Mouse (Mus musculus) stomach, postnatal 0 days (tissue): ENCODE results near the gene Cd300lf. TPM values are rescaled to one million over a fixed set of nuclear protein-coding genes. Genes with fewer than 3 reads are reported as not detected.

Experiments
- ATAC-seq: fragments of 200-750 bp; cut with Nextera tagmentation; 2 replicates; pipeline ENCODE4 v1.8.0; 2017; ENCODE audit not compliant: low FRiP score, low TSS enrichment
- DNase-seq: peaks from one replicate; pipeline ENCODE4 v3.0.0-alpha.2; 2016; ENCODE audit warnings: low spot score
- H3K27ac ChIP-seq: fragments of 300-500 bp; sonication (generic); replicated peaks from 2 replicates; pipeline ENCODE4 v1.5.1; 2014; ENCODE audit warnings: mild to moderate bottlenecking, control low read depth
- H3K27me3 ChIP-seq: fragments of 300-500 bp; sonication (generic); 2 replicates; pipeline ENCODE4 v1.6.1; 2014; ENCODE audit warnings: low read length; ENCODE audit not compliant: control insufficient read depth, insufficient read depth
- H3K36me3 ChIP-seq: fragments of 300-500 bp; sonication (generic); 2 replicates; pipeline ENCODE4 v1.6.1; 2014; ENCODE audit warnings: low read length, mixed read lengths; ENCODE audit not compliant: control insufficient read depth, insufficient read depth
- H3K4me1 ChIP-seq: fragments of 300-500 bp; sonication (generic); replicated peaks from 2 replicates; pipeline ENCODE4 v1.6.1; 2014; ENCODE audit warnings: antibody characterized with exemption; ENCODE audit not compliant: control insufficient read depth, insufficient read depth
- H3K4me2 ChIP-seq: fragments of 300-500 bp; sonication (generic); replicated peaks from 2 replicates; pipeline ENCODE4 v1.6.1; 2014; ENCODE audit warnings: low read depth, mild to moderate bottlenecking, control low read depth, moderate library complexity
- H3K4me3 ChIP-seq: fragments of 300-500 bp; sonication (generic); 2 replicates; pipeline ENCODE4 v1.5.1; 2014; ENCODE audit warnings: low read depth, low read length, control low read depth
- H3K9ac ChIP-seq: fragments of 300-500 bp; sonication (generic); 2 replicates; pipeline ENCODE4 v1.6.1; 2014; ENCODE audit warnings: mild to moderate bottlenecking, low read length, control low read depth, mixed read lengths
- H3K9me3 ChIP-seq: fragments of 300-500 bp; sonication (generic); 2 replicates; pipeline ENCODE4 v1.6.1; 2016; ENCODE audit warnings: low read length; ENCODE audit not compliant: control insufficient read depth
- CTCF ChIP-seq: IDR thresholded peaks from 2 replicates; pipeline ENCODE4 v1.5.1; 2016; ENCODE audit warnings: antibody characterized with exemption, low read depth, mild to moderate bottlenecking, moderate library complexity
- EP300 ChIP-seq: optimal IDR thresholded peaks from 2 replicates; pipeline ENCODE3; 2016; ENCODE audit warnings: antibody characterized with exemption
- WGBS: fragments of 180-500 bp; shearing (Covaris S2); extraction: QIAGEN DNeasy Blood & Tissue Kit; methylation state at CpG from one replicate; pipeline ENCODE4 v1.1.7; 2014; 5-methylcytosine and 5-hydroxymethylcytosine counted together
- polyA plus RNA-seq: library from polyadenylated mRNA; unstranded; fragments of >200 nt; fragmentation: Nextera tagmentation; extraction: Ambion mirVana; gene quantifications from 2 replicates; pipeline ENCODE4 v1.2.1, GENCODE M21; 2015

Gene Cd300lf
- polyA plus RNA-seq, 1 experiment from 2014 or later = 0.47 TPM

DNA sequence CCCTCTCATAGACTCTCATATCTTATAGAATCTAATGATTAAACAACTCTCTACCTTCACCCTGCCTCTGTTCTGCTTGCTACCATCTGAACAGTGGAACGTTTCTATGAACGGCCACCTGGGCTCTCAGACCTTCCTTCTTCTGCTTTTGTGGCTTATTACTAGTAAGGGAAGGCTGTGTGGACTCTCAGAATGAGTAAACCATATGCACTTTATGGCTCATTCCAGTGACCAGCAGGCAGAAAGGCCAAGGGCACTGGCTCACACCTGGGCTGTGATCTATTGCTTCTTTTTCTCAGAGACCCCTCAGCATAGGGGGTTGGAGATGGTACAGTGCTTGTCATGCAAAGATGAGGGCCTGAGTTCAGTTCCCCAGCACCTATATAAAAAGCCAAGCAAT is 27.2 kb downstream of the Cd300lf start:
- 66% methylated on average over 2 of the region's 2 CpGs for WGBS

DNA sequence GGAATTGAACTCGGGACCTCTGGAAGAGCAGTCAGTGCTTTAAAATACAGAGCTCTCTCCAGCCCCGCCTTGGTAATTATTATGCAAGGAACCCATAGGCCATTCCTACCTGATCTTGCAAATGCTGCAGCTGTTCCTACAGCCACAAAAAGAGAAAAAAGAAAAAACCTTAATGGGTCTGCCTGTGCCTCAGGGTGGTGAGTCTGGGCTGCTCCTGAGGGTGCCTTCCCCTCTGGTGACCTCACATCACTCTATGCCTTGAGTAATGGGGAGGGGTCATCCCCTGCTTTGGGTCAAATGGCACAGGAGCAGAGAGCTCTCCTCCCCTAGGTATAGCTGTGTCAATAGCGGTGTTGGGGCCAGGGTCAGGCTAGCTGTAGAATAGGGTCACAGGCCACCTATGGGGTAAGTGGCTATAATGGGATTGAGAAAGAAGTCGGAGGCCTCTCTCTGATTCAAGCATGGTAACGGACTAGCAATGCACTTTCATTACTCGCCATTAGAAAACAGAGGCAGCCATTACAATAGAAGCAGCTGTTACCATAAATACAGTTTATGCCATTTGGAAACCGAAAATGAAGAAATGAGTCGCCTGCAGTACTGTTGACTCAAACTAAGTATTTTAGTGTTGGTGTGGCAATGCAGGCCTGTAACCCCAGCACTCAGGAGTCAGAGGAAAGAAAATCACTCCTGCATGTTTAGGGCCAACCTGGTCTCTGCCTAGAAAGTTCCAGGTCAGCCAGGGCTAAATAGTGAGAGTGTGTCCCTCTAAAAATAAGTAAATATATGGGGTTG is 28.8 kb downstream of the Cd300lf start:
- no peaks in the 10 kb centered on the region for H3K36me3 ChIP-seq
- no peaks in the 10 kb centered on the region for H3K27me3 ChIP-seq
- TF ChIP-seq EP300 (no peak), CTCF (no peak)
- no peak for ATAC-seq
- no peaks in the 10 kb centered on the region for H3K9me3 ChIP-seq
- no peaks in the 10 kb centered on the region for H3K4me1 ChIP-seq
- H3K27ac ChIP-seq = no peak overlapping the region
- no peak for DNase-seq
- no peak overlapping the region for H3K4me3 ChIP-seq
- H3K4me2 ChIP-seq = no peak overlapping the region
- WGBS = 66% methylated on average over 8 of the region's 8 CpGs
- no peak overlapping the region for H3K9ac ChIP-seq

More for the DNA sequence above, 27.2 kb downstream of the Cd300lf start:
- Histone ChIP-seq H3K27ac (no peak overlapping the region), H3K9ac (no peak overlapping the region), H3K4me3 (no peak overlapping the region), H3K27me3 (no peaks in the 10 kb centered on the region), H3K36me3 (no peaks in the 10 kb centered on the region), H3K9me3 (no peaks in the 10 kb centered on the region), H3K4me2 (no peak overlapping the region), H3K4me1 (no peaks in the 10 kb centered on the region)
- ATAC-seq (no peak), DNase-seq (no peak)
- TF ChIP-seq EP300 = no peak
- no peak for TF ChIP-seq CTCF

DNA sequence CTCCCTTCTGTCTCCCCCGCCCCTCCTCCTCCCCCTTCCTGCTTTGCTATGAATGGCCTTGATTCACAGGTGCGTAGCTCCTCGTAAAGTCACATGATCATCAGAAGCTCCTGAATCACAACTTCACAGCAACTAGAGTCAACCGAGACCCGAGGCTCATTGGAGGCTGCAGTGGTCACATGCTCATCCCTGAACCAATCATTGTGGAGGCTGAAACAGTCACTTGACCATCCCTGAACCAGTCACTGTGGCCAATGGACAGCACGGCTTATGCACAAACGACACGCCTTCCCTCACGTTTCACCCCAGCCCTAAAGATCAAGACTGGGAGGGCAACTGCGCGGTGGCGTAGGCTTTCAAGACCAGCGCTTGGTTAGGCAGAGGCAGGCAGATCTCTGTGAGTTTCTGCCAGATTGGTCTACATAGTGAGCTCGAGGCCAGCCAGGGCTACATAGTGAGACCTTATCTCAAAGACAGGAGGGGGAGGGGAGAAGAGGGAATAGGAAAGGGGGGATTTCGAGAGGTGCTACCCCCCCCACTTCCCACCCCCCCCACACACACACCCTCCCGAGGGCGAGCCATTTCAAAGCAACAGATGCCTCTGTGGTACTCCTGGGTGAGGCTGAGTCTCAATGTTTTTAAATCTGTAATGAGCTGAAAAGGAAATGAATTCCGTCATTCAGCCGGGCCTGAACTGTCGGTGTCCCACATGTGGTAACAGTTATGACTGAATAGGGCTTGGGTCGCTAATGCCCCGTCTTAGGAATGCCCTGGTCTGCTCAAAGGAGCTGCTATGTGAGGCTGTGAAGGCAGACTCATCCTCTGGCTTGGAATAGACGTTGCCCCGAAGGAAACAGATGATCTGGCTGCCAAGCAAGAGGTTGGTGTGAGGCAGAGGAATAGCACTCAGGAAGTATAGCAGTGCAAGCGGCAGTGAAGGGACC is 30.1 kb downstream of the Cd300lf start:
- H3K27me3 ChIP-seq = no peaks in the 10 kb centered on the region
- DNase-seq = no peak
- H3K4me1 ChIP-seq = no peaks in the 10 kb centered on the region
- TF ChIP-seq CTCF (no peak), EP300 (no peak)
- H3K9ac ChIP-seq = no peak overlapping the region
- no peak overlapping the region for H3K4me2 ChIP-seq
- H3K36me3 ChIP-seq = no peaks in the 10 kb centered on the region
- no peaks in the 10 kb centered on the region for H3K9me3 ChIP-seq
- ATAC-seq = no peak
- WGBS = 85% methylated on average over 25 of the region's 25 CpGs
- no peak overlapping the region for H3K4me3 ChIP-seq
- H3K27ac ChIP-seq = no peak overlapping the region

DNA sequence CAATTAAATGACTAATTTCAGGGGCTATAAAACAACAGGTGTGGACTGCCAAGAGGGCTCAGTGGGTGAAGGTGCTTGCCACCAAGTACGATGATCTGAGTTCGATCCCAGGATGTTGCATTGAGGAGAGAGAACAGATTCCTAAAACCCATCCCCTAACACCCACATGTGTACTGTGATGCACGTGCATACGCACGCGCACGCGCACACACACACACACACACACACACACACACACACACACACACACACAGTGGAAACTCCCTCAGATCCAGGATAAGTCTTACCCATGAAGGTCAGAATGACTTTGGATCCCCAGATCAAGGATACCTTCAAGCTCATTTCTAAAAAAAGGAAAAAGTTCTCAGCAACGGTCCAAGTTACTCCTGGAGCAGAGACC is 31.7 kb downstream of the Cd300lf start:
- no peak for ATAC-seq
- Histone ChIP-seq H3K9ac (no peak overlapping the region), H3K27ac (no peak overlapping the region), H3K9me3 (no peaks in the 10 kb centered on the region), H3K4me1 (no peaks in the 10 kb centered on the region), H3K36me3 (no peaks in the 10 kb centered on the region), H3K4me3 (no peak overlapping the region), H3K4me2 (no peak overlapping the region), H3K27me3 (no peaks in the 10 kb centered on the region)
- TF ChIP-seq CTCF = no peak
- no peak for TF ChIP-seq EP300
- WGBS = 92% methylated on average over 9 of the region's 9 CpGs
- DNase-seq = no peak

DNA sequence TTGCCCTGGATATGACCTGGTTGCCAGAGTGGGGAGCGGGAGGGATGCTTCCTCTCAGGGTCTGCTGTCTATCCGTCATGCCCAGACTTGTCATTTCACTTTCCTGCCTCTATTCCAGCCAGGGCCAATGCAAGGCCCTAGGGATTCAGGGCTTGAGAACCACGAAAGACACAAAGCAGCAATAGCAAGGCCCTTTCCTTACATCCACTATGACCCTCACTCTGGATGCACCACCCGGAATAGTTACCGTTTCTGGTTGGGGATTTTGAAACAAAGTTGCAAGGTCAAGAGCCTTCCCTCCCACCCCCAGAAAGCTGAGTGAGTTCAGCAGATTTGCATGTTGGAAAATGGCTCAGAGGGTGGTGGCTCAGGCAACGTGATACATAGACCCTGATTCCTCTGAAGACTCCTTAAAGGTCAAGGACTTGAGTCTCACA is 32.2 kb downstream of the Cd300lf start:
- 44% methylated on average over 6 of the region's 6 CpGs for WGBS
- Histone ChIP-seq H3K27ac (no peak overlapping the region), H3K9me3 (no peaks in the 10 kb centered on the region), H3K9ac (no peak overlapping the region), H3K4me3 (no peak overlapping the region), H3K4me1 (no peaks in the 10 kb centered on the region), H3K27me3 (no peaks in the 10 kb centered on the region), H3K4me2 (no peak overlapping the region), H3K36me3 (no peaks in the 10 kb centered on the region)
- ATAC-seq = no peak
- DNase-seq = no peak
- TF ChIP-seq EP300 = no peak
- TF ChIP-seq CTCF = no peak
